Mouse (Mus musculus): ENCODE data around the gene Coro1a. TPM values are rescaled to one million over a fixed set of nuclear protein-coding genes. Genes with fewer than 3 reads are reported as not detected.

Gene Coro1a
- 109 and 127 TPM in 2 replicates for polyA plus RNA-seq (2015; fragmentation: Nextera tagmentation; extraction: Ambion mirVana)

DNA sequence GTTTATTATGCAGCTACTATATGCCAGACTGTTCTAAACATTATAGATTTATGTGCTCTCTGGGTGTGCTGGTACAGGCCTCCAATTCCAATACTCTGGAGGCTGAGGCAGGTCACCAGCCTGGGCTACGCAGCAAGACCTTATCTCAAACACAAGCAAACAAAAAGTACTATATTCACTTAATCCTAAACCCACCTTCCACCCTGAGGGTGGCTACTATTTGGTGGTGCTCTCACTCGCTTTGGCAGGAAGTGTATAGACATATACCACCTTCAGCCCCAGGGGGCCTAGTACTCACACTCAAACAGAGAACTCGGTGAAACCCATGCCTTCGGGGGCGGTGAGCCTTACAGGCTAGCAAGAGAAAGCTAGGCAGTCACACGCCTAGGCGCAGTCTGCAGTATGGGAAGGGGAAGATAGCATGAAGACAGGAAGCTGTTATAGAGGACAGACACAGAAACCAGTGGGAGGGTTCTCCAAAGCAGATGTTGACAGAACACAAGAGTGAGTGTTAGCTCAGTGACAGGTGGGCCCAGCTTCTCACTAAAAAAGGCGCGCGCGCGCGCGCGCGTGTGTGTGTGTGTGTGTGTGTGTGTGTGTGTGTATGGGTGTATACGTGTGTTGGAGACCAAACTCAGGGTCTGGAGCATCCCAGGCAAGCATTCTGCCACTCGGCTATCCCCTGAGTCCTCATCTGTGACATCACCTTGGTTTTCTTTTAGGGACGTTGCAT is at the start of gene Coro1a:
Gene Coro1a (minus strand): TSS at position 346 of the 733 bp plus-strand sequence.

DNA sequence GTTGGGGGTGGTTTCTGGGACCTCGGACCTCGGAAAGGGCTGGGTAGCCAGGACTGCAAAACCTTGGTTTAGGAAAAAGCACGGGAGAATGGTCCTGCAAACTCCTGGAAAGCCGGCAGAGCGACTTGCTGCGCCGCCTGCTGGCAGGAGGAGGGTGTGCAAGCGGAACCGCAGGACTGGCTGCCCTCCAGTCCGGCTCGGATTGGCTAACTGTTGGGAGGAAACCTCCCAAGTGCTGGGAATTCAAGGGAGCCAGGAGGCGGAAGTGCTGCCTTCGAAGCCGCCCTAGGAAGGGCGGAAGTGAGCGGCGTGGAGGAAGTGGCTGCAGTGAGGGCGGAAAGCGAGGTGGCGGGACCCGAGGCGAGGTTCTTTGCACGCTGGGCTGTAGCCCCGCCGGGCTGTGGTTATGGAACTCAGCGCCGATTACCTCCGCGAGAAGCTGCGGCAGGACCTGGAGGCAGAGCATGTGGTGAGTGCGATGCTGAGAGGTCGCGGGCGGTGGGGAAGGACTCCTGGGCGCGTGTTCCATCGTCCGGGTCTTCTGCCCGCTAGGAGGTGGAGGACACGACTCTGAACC is 11.9 kb downstream of the Coro1a start, which contains the start of gene Slx1b:
Gene Slx1b (minus strand): TSS at position 154 of the 577 bp plus-strand sequence.

DNA sequence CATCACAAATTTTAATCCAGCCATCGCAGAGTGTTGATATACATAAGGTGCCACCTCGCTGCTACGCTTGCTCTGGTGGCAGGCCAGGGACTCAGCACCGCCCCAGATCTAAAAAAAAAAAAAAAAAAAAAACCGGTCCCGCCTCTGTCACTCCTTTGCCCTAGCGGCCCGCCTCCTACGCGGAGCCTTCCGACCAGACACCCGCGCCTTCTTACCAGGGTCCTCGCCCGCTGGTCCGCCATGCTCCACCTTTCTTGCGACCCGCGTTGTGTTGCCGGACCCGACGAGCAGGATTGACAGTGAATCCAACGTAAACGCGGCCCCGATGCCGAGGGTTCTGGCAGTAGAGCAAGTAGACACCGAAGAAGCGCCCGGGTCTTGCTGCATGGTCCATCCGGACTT is 12.4 kb downstream of the Coro1a start, which contains the start of gene Bola2:
Gene Bola2 (plus strand): TSS at position 192 of the 402 bp plus-strand sequence.

DNA sequence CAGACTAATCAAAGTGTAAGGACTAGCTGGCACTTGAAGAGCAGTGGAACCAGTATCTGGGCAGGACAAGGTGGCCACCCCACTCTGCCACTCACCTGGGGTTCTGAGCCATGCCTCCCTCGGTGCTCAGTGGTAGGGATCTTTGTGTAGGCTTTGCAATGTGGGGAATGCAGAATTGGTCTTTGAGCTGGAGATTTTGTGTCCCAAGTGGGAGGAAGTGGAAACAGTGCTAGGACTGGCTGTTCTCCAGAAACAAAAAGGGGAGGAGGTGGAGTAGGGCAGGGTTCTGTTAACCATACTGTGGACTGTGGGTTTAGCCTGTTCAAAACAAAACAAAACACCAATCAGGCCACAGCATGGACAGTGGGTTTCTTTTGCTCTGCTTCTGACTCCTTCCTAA is 31.4 kb downstream of the Coro1a start, which contains the start of gene Sult1a1:
Gene Sult1a1 (minus strand): TSS at position 226 of the 400 bp plus-strand sequence.

Other genes with a start within 250 kb of the Coro1a start
- 1.7 and 2.0 TPM in 2 replicates for gene Atp2a1, start 244.7 kb downstream of the Coro1a start, polyA plus RNA-seq (2015; fragmentation: Nextera tagmentation; extraction: Ambion mirVana)
- gene Sh2b1, start 232.4 kb downstream of the Coro1a start, polyA plus RNA-seq (2015; fragmentation: Nextera tagmentation; extraction: Ambion mirVana), result 48.6 and 52.7 TPM in 2 replicates
- gene Tufm, start 220.4 kb downstream of the Coro1a start, polyA plus RNA-seq (2015; fragmentation: Nextera tagmentation; extraction: Ambion mirVana), result 104 and 121 TPM in 2 replicates
- gene Atxn2l, start 204.3 kb downstream of the Coro1a start, polyA plus RNA-seq (2015; fragmentation: Nextera tagmentation; extraction: Ambion mirVana), result 56.8 and 62.0 TPM in 2 replicates
- gene Eif3c, start 141.4 kb downstream of the Coro1a start, polyA plus RNA-seq (2015; fragmentation: Nextera tagmentation; extraction: Ambion mirVana), result 185 and 204 TPM in 2 replicates
- gene Apobr, start 122.8 kb downstream of the Coro1a start, polyA plus RNA-seq (2015; fragmentation: Nextera tagmentation; extraction: Ambion mirVana), result 0.47 and 0.98 TPM in 2 replicates
- gene Cln3, start 122.0 kb downstream of the Coro1a start, polyA plus RNA-seq (2015; fragmentation: Nextera tagmentation; extraction: Ambion mirVana), result 27.0 and 28.3 TPM in 2 replicates
- not detected in 2 replicates for gene Il27, start 112.8 kb downstream of the Coro1a start, polyA plus RNA-seq (2015; fragmentation: Nextera tagmentation; extraction: Ambion mirVana)
- gene Nupr1, start 76.9 kb downstream of the Coro1a start, polyA plus RNA-seq (2015; fragmentation: Nextera tagmentation; extraction: Ambion mirVana), result 22.9 and 33.6 TPM in 2 replicates
- gene Sgf29, start 58.5 kb downstream of the Coro1a start, polyA plus RNA-seq (2015; fragmentation: Nextera tagmentation; extraction: Ambion mirVana), result 44.2 and 55.6 TPM in 2 replicates
- 14.9 and 22.4 TPM in 2 replicates for gene Sult1a1, start 31.4 kb downstream of the Coro1a start, polyA plus RNA-seq (2015; fragmentation: Nextera tagmentation; extraction: Ambion mirVana)
- 164 and 178 TPM in 2 replicates for gene Bola2, start 12.4 kb downstream of the Coro1a start, polyA plus RNA-seq (2015; fragmentation: Nextera tagmentation; extraction: Ambion mirVana)
- gene Slx1b, start 12.0 kb downstream of the Coro1a start, polyA plus RNA-seq (2015; fragmentation: Nextera tagmentation; extraction: Ambion mirVana), result 12.0 and 12.8 TPM in 2 replicates
- 104 and 106 TPM in 2 replicates for gene Mapk3, start 51.8 kb upstream of the Coro1a start, polyA plus RNA-seq (2015; fragmentation: Nextera tagmentation; extraction: Ambion mirVana)
- 1.1 and 1.2 TPM in 2 replicates for gene Gdpd3, start 58.5 kb upstream of the Coro1a start, polyA plus RNA-seq (2015; fragmentation: Nextera tagmentation; extraction: Ambion mirVana)
- 255 and 259 TPM in 2 replicates for gene Ypel3, start 69.2 kb upstream of the Coro1a start, polyA plus RNA-seq (2015; fragmentation: Nextera tagmentation; extraction: Ambion mirVana)
- 0.31 and 0.47 TPM in 2 replicates for gene Tbx6, start 73.7 kb upstream of the Coro1a start, polyA plus RNA-seq (2015; fragmentation: Nextera tagmentation; extraction: Ambion mirVana)
- gene Ppp4c, start 84.7 kb upstream of the Coro1a start, polyA plus RNA-seq (2015; fragmentation: Nextera tagmentation; extraction: Ambion mirVana), result 129 and 149 TPM in 2 replicates
- gene Fam57b, start 89.9 kb upstream of the Coro1a start, polyA plus RNA-seq (2015; fragmentation: Nextera tagmentation; extraction: Ambion mirVana), result 43.9 and 56.4 TPM in 2 replicates
- gene 4930451I11Rik, start 123.9 kb upstream of the Coro1a start, polyA plus RNA-seq (2015; fragmentation: Nextera tagmentation; extraction: Ambion mirVana), result 0.65 TPM in 1 of 2 replicates, not detected in the other
- gene Doc2a, start 139.6 kb upstream of the Coro1a start, polyA plus RNA-seq (2015; fragmentation: Nextera tagmentation; extraction: Ambion mirVana), result 60.9 and 64.7 TPM in 2 replicates
- gene Hirip3, start 154.2 kb upstream of the Coro1a start, polyA plus RNA-seq (2015; fragmentation: Nextera tagmentation; extraction: Ambion mirVana), result 17.0 and 23.3 TPM in 2 replicates
- gene Ino80e, start 154.6 kb upstream of the Coro1a start, polyA plus RNA-seq (2015; fragmentation: Nextera tagmentation; extraction: Ambion mirVana), result 78.5 and 82.2 TPM in 2 replicates
- gene Taok2, start 176.9 kb upstream of the Coro1a start, polyA plus RNA-seq (2015; fragmentation: Nextera tagmentation; extraction: Ambion mirVana), result 39.4 and 47.0 TPM in 2 replicates
- 40.7 and 41.1 TPM in 2 replicates for gene Tmem219, start 215.1 kb upstream of the Coro1a start, polyA plus RNA-seq (2015; fragmentation: Nextera tagmentation; extraction: Ambion mirVana)
- 129 and 134 TPM in 2 replicates for gene Kctd13, start 221.1 kb upstream of the Coro1a start, polyA plus RNA-seq (2015; fragmentation: Nextera tagmentation; extraction: Ambion mirVana)
- 13.0 and 20.5 TPM in 2 replicates for gene Asphd1, start 241.8 kb upstream of the Coro1a start, polyA plus RNA-seq (2015; fragmentation: Nextera tagmentation; extraction: Ambion mirVana)
- gene Sez6l2, start 242.8 kb upstream of the Coro1a start, polyA plus RNA-seq (2015; fragmentation: Nextera tagmentation; extraction: Ambion mirVana), result 80.0 and 106 TPM in 2 replicates